Mouse (Mus musculus): ENCODE data around the gene Mchr1. TPM values are rescaled to one million over a fixed set of nuclear protein-coding genes. Genes with fewer than 3 reads are reported as not detected.

Mchr1 gene
- polyA plus RNA-seq, 1 experiment from 2014 or later, result 0.42 TPM

DNA sequence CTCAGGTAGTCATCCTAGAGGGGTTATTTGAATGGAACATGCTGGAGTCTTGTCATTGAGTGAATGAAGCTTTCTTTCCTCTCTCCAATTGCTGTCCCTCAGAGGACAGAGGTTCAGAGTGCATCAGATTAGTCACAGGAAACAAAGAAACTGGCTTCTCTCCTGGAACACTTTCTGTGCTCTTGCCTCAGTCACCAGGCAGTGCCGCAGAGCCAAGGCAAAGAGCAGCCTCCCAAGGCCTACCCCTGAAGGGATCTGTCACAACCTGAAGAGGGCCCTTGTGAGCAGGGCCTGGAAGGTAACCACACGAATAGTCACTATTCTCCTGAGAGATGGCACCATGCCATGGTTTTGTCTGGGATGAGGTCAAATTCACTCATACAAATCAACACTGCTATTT is 18.3 kb downstream of the Mchr1 start:
- Histone ChIP-seq H3K4me1 (ENCODE audit: insufficient read depth) (peaks cover 3% of the 10 kb centered on the region; the same call in 1 of the 2 replicates), H3K4me3 (ENCODE audit: low read depth, low read length) (no peak overlapping the region), H3K9ac (no peak overlapping the region), H3K27ac (ENCODE audit: low read depth) (no peak overlapping the region), H3K27me3 (ENCODE audit: insufficient read depth, low read length) (no peaks in the 10 kb centered on the region), H3K9me3 (ENCODE audit: low read depth, low read length) (no peaks in the 10 kb centered on the region), H3K36me3 (ENCODE audit: insufficient read depth) (no peaks in the 10 kb centered on the region), H3K4me2 (no peak overlapping the region)
- no peak for TF ChIP-seq CTCF (IDR thresholded peaks at IDR 0.05; ENCODE audit: low read depth)
- ATAC-seq (ENCODE audit: insufficient read depth) (no peak), DNase-seq (no peak)
- 72% methylated on average over 2 of the region's 2 CpGs for WGBS

DNA sequence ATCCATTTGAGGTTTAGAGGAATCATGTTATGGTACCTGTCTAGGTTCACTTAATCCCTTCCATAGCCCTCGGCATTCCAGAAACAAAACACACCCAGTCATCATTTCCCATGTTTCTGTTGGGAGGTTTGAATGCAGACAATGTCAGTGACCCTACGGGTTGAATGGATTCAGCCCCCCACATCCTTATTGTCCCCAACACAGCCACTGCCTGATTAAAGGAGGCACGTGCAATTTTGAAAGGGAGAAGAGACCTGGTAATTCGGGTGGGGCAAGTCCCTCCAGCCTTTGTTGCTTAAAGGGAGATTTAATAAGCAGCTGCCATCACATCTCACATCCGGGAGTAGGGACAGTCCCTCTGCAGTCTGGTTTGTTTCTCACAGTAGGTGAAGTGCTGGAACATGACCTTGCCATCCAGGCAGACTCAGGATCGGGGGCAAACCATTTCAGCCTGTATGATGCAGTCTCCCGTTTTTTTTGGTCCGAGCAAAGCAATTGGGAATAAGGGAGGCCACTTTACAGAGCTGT is 18.9 kb downstream of the Mchr1 start:
- H3K4me1 ChIP-seq (ENCODE audit: insufficient read depth), result no peaks in the 10 kb centered on the region
- no peak overlapping the region for H3K9ac ChIP-seq
- ATAC-seq (ENCODE audit: insufficient read depth) (no peak), DNase-seq (no peak)
- H3K27me3 ChIP-seq (ENCODE audit: insufficient read depth, low read length), result no peaks in the 10 kb centered on the region
- 59% methylated on average over 8 of the region's 8 CpGs for WGBS
- no peak overlapping the region for H3K27ac ChIP-seq (ENCODE audit: low read depth)
- no peak overlapping the region for H3K4me2 ChIP-seq
- H3K4me3 ChIP-seq (ENCODE audit: low read depth, low read length), result no peak overlapping the region
- H3K36me3 ChIP-seq (ENCODE audit: insufficient read depth), result no peaks in the 10 kb centered on the region
- H3K9me3 ChIP-seq (ENCODE audit: low read depth, low read length), result no peaks in the 10 kb centered on the region
- no peak for TF ChIP-seq CTCF (IDR thresholded peaks at IDR 0.05; ENCODE audit: low read depth)

DNA sequence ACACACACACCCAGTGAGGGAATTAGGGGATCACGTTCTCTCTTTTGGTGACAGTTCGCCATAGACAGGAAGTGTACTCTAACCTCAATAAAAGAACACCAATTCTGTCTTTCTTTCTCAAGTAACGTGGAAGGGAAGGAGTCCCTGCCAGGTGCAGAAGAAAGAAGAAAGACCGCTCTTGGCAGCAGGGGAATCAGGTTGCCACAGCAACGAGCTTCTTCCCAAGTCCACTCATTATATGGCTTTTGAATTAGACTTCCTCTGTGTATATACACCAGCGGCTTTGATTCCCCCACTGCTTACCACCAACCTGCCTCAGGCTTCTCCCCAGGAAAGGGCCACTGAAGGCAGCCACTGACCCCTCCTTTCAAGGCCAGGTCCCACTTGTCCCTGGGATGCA is 19.8 kb downstream of the Mchr1 start:
- Histone ChIP-seq H3K27me3 (ENCODE audit: insufficient read depth, low read length) (no peaks in the 10 kb centered on the region), H3K36me3 (ENCODE audit: insufficient read depth) (no peaks in the 10 kb centered on the region), H3K4me3 (ENCODE audit: low read depth, low read length) (no peak overlapping the region), H3K9me3 (ENCODE audit: low read depth, low read length) (no peaks in the 10 kb centered on the region), H3K4me2 (no peak overlapping the region), H3K27ac (ENCODE audit: low read depth) (no peak overlapping the region), H3K4me1 (ENCODE audit: insufficient read depth) (no peaks in the 10 kb centered on the region), H3K9ac (no peak overlapping the region)
- no peak for ATAC-seq (ENCODE audit: insufficient read depth)
- WGBS, result 49% methylated on average over 6 of the region's 6 CpGs
- TF ChIP-seq CTCF (IDR thresholded peaks at IDR 0.05; ENCODE audit: low read depth), result no peak
- no peak for DNase-seq

DNA sequence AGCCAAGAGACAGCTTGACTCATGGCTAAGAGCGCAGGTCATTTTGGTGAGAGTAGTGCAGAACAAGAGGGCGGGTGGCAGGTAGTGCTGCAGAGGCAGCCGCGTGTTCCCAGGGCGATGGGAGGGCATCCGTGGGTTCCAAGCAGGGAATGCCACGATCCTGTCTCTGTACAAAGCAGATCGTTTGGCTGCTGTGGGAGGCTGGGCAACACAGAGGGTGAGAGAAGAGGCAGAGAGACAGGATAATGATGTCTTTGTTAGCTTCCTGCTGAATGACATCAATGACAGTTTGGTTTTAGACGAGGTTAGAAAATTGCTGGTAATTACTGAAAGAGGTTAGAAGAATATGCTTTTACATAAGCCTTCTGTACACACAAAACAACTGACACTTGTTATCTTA is 23.0 kb downstream of the Mchr1 start:
- no peak for TF ChIP-seq CTCF (IDR thresholded peaks at IDR 0.05; ENCODE audit: low read depth)
- 52% methylated on average over 9 of the region's 9 CpGs for WGBS
- ATAC-seq (ENCODE audit: insufficient read depth), result no peak
- Histone ChIP-seq H3K27me3 (ENCODE audit: insufficient read depth, low read length) (no peaks in the 10 kb centered on the region), H3K9me3 (ENCODE audit: low read depth, low read length) (no peaks in the 10 kb centered on the region), H3K4me3 (ENCODE audit: low read depth, low read length) (no peak overlapping the region), H3K27ac (ENCODE audit: low read depth) (no peak overlapping the region), H3K36me3 (ENCODE audit: insufficient read depth) (no peaks in the 10 kb centered on the region), H3K9ac (no peak overlapping the region), H3K4me2 (no peak overlapping the region), H3K4me1 (ENCODE audit: insufficient read depth) (no peaks in the 10 kb centered on the region)
- DNase-seq, result no peak

DNA sequence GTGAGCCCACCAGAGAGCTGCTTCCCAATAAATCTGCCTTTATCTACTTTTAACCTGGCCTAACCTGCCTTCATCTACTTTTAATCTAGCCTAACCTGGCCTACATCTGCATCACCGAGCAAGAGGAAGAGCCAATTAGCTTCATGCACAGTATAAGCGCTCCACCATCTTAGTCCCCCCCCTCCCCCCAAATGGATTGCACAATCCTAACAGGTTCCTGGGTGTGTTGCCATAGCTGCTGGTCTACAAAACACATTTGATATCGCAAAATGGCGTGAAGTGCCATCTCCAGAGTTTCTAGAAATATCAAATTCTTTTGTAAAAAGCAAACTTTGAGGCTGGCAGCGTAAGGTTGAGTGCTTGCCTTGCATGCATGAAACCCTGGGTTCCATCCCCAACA is 24.0 kb downstream of the Mchr1 start:
- no peaks in the 10 kb centered on the region for H3K9me3 ChIP-seq (ENCODE audit: low read depth, low read length)
- H3K27me3 ChIP-seq (ENCODE audit: insufficient read depth, low read length), result no peaks in the 10 kb centered on the region
- 97% methylated on average over 5 of the region's 5 CpGs for WGBS
- H3K4me2 ChIP-seq, result no peak overlapping the region
- ATAC-seq (ENCODE audit: insufficient read depth) (no peak), DNase-seq (no peak)
- no peaks in the 10 kb centered on the region for H3K36me3 ChIP-seq (ENCODE audit: insufficient read depth)
- TF ChIP-seq CTCF (IDR thresholded peaks at IDR 0.05; ENCODE audit: low read depth), result no peak
- H3K9ac ChIP-seq, result no peak overlapping the region
- H3K4me1 ChIP-seq (ENCODE audit: insufficient read depth), result 0 out of 2 replicates have a peak, but pooled peaks cover 2% of the 10 kb centered on the region
- no peak overlapping the region for H3K27ac ChIP-seq (ENCODE audit: low read depth)
- no peak overlapping the region for H3K4me3 ChIP-seq (ENCODE audit: low read depth, low read length)

DNA sequence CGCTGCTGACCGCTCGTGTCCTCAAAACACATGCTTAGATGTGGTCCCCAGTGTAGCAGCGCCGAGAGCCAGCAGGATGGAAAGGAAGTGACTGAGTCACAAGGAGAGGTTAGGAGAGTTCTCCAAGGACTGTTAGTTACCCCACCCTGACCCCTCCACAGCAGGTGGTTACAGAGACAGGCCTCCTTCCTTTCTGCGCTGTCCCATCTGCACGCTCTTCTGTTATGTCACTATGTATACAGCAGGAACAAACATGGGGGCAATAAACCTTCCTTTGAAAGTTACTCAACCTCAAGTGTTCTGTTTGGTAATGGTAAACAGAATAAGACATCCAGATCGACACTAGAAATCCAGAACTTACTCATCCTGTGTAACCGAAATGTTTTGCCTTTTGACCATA is 24.9 kb downstream of the Mchr1 start:
- Histone ChIP-seq H3K4me1 (ENCODE audit: insufficient read depth) (peaks cover 9% of the 10 kb centered on the region; the same call in 1 of the 2 replicates), H3K27ac (ENCODE audit: low read depth) (no peak overlapping the region), H3K9me3 (ENCODE audit: low read depth, low read length) (no peaks in the 10 kb centered on the region), H3K27me3 (ENCODE audit: insufficient read depth, low read length) (no peaks in the 10 kb centered on the region), H3K4me3 (ENCODE audit: low read depth, low read length) (no peak overlapping the region), H3K4me2 (no peak overlapping the region), H3K36me3 (ENCODE audit: insufficient read depth) (no peaks in the 10 kb centered on the region), H3K9ac (no peak overlapping the region)
- TF ChIP-seq CTCF (IDR thresholded peaks at IDR 0.05; ENCODE audit: low read depth), result no peak
- 72% methylated on average over 9 of the region's 9 CpGs for WGBS
- ATAC-seq (ENCODE audit: insufficient read depth) (no peak), DNase-seq (no peak)

DNA sequence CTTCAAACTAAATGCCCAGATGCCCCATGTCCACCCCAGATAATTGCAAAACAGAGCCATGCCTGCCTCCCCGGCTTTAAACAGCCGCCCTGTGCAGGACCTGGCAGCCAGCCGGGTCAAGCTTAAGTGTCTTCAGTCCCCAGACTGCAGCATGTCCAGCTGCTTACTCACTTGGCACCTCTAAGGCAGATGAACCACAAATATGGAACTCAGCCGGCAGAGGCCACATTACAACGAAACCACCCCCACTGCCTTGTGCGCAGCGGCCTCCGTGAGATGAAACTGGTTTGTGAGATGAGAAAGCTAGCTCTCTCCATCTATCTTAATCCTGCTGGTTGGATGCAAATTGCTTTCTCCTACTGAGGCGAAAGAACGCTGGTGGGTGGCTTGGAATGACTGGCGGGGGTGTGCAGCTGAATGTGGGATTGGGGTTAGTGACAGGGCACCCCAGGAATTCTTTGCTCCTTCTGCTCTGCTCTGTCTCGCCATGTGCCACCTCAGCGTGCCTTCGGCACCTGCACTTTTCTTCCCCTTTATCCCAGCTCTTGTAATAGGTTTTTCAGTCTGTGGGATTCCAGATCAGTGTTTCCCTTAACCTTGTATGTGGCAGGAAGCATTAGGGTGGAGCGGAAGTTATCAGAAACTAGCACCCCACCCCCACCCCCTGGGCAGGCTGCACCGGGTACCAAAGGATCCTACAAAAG is 29.2 kb downstream of the Mchr1 start:
- ATAC-seq (ENCODE audit: insufficient read depth) (peak; percentile 76), DNase-seq (peak; percentile 79)
- Histone ChIP-seq H3K9me3 (ENCODE audit: low read depth, low read length) (no peaks in the 10 kb centered on the region), H3K27me3 (ENCODE audit: insufficient read depth, low read length) (no peaks in the 10 kb centered on the region), H3K27ac (ENCODE audit: low read depth) (0 out of 2 replicates have a peak overlapping the region, but pooled peaks have one; percentile 18), H3K4me2 (no peak overlapping the region), H3K9ac (peak overlapping the region; percentile 13; the same call in 1 of the 2 replicates), H3K36me3 (ENCODE audit: insufficient read depth) (no peaks in the 10 kb centered on the region), H3K4me3 (ENCODE audit: low read depth, low read length) (no peak overlapping the region), H3K4me1 (ENCODE audit: insufficient read depth) (peaks cover 9% of the 10 kb centered on the region; the same call in 1 of the 2 replicates)
- no peak for TF ChIP-seq CTCF (IDR thresholded peaks at IDR 0.05; ENCODE audit: low read depth)
- 31% methylated on average over 16 of the region's 16 CpGs for WGBS

Data from lung, embryonic 14.5 days (tissue).